Mouse (Mus musculus) ES-Bruce4 (cell line): ENCODE data around the gene Dnaaf2.

Source experiments
- CTCF ChIP-seq: IDR thresholded peaks from one replicate; pipeline ENCODE4 v1.8.1; 2011; ENCODE audit warnings: low read depth, low read length
- EP300 ChIP-seq: IDR thresholded peaks from 2 replicates; pipeline ENCODE4 v1.6.1; 2011; ENCODE audit warnings: low read depth, low read length; ENCODE audit not compliant: insufficient read depth
- POLR2A ChIP-seq: IDR thresholded peaks from one replicate; pipeline ENCODE4 v1.8.1; 2011; ENCODE audit warnings: low read length; ENCODE audit not compliant: insufficient read depth

DNA sequence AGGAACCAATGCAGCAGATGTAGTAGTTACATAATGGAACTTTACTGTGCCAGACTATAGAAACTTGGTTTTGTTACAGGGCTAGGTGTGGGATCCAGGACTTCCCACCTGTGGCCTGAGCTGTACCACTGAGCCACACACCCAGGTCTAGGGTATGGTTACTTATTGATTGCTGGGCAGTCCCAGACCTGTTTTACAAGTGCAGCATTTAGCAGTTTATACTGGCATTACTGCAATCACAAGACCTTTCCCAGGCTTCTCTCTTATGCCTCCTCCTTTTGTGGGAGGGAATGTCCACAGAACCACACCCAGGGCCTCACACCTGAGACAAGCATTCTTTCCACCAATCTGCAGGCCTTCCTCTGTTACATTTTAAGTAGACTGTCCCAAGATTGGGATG is 756 bp upstream of the Dnaaf2 start:
- TF ChIP-seq EP300 = no peak
- no peak for TF ChIP-seq CTCF
- no peak for TF ChIP-seq POLR2A
